Mouse (Mus musculus) spleen, postnatal 14 days (tissue): Measurements from ENCODE around the gene Il13.

ENCODE experiments used
- DNase-seq, 2 experiments: peaks; one replicate each; pipeline ENCODE4 v3.0.0; 2021 to 2022; ENCODE audit warnings: low spot score in 2 of 2

Gene Il13

DNA sequence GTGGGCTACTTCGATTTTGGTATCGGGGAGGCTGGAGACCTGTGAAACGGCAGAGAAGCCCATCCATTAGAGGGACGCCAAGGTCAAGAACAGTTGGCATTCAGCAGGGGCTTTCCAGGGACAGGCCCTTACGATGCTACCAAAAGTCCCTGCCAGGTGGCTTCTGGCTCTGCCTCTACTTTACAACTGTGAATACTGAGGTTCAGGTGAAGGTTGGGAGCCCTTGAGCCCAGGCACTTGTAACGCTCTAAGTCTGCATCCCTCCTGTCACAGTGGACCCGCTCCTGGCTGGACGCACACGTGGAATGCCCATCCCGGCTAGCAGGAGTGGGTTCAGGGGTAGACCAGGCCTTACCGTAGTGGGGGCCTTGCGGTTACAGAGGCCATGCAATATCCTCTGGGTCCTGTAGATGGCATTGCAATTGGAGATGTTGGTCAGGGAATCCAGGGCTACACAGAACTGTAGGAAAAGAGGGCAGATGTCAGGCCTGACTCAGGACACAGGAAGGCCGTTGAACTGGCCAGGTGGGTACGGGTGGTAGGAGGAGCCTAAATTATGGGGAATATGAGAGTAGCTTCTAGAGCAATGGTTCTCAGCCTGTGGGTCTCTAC lies 2.3 kb downstream of the Il13 start:
- no peak for DNase-seq

DNA sequence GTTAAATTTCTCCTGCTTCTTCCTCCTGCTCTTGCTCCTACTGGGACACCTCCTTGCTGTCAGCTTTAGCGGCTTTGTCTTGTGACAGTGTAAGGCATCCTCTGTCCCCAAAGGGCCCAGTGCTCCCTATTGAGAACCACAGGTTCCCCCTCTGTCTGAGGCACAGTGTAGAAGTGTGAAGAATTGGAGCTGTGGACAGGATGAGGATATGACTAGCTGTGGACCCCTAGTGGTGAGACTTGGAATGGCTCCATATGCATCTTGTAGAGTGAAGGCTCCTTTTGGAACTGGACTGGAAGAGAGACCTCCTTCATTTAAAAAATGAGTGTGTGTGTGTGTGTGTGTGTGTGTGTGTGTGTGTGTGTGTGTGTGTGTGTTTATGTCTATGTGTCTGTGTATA lies 6.6 kb downstream of the Il13 start:
- DNase-seq: peak; percentile 23 to 67

GRCm38 (mm10) chr11:53626802-53627373 lies 7.6 kb downstream of the Il13 start:
- no peak for DNase-seq

DNA sequence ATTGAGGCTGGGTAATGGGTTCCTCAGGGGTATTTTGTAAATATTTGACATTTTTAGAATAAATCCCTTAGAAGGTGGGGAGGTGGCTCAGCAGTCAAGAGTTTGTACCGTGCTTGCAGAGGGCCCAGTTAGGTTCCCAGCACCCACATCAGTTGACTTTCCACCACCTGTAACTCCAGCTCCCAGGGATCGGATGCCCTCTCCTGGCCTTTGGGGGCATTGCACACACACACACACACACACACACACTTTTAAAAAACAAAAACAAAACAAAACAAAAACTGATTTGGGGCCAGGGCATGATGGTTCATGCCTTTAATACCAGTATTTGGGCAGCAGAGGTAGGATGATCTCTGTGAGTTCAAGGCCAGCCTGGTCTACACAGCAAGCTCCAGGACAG lies 10.4 kb downstream of the Il13 start:
- DNase-seq: no peak

DNA sequence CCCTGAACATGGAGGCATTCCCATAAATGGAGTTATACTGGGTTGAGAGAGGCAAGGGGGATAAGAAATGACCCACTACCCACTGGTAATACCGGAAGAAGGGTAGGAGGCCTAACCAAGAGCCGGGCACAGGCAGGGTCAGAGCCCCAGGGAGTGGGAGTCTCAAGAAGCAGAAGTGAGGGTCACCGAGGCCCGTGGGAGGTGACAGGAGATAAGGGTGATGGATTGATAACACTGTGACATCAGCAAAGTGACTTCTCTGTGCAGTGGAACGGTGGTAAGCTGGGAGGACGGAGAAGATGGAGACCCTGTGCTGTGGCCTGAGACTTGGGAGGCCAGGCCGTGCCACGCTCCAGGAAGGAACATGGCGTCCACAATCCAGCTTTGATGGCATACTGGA lies 10.9 kb downstream of the Il13 start:
- no peak for DNase-seq

DNA sequence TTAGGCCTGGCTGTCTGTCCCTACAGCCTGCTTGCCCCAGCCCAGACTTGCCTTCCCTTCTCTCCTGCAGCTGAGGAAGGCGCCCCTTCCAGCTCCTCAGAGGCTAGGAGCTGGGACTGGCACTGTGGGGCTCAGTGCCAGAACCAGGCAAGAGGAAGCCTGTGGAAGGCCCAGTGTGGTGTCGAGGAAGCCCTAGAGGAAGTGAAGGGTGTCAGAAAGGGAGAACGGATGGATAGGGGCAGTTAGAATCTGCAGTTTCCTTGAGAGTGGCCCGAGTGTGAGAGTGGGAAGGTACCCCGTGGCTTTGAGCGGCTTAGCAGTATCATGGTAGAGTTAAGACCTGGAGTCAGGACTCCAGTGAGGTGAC lies 12.1 kb downstream of the Il13 start:
- DNase-seq: no peak

DNA sequence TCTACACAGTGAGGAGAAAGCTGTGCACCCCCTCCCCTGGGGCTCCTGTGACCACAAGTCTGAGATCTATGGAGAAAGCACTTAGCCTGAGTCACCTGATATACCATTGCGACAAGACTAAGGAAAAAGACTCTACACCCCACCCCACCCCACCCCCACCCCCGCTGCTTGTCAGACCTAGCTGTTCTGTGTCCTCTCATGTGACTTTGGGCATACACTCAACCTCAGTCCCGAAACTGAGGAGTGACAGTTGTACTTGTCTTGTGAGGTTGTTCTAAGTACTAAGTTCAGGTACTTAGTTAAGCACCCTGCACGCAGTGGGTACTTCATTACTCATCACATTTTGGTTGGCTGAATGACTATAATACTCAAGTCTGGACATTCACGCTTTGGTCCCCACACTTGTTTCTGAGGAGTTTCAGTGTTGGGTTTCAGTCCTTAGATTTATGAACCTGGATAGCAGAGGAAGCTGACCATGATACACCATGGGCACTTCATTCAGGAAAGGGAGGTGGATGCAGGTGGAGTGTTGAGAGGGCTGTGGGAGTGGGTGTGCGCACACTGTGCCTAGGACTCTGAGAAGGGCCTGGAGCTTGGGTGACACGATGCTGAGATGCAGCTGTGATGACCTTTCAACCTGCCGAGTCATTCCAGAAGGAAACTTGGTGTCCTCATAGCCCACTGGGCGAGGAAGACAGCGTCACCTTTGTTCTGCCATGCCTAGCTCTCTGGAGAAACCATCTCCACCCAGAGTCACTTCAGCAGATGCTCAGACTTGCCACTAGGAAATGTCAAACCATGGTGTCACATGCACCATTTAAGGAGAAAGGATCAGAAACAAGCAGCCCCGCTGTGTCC lies 12.7 kb downstream of the Il13 start:
- no peak for DNase-seq

- no peak for DNase-seq
Measured at GRCm38 (mm10) chr11:53620094-53620493, 14.4 kb downstream of the Il13 start.

- DNase-seq: no peak
Measured at GRCm38 (mm10) chr11:53619428-53619827, 15.1 kb downstream of the Il13 start.

DNA sequence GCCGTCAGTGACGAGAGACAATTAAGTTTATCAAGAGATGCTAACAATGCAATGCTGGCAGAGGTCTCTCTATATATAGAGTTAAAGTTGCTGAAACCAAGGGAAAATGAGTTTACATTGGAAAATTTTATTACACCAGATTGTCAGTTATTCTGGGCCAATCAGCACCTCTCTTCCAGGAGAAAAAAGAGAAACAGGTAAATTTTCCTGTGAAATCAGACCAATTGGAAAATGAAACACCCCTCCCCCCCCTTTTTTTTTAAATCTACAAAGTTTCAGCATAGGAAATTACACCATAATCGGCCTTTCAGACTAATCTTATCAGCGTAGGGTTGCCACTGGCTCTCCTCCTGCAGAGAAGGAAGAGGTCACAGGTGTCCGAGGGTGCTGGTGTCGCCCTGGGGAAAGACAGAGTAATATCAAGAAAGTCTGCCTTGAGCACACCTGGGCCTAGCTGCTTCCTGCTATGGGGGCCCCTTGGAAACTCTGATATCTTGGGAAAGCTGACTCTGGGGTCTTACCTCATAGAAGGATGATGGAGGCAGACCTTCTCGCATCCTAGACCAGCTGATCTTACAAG lies 15.8 kb downstream of the Il13 start, which contains the start of gene Il4:
Gene Il4, minus strand, starts transcription at position 51 of the 580 bp plus-strand sequence.
- DNase-seq: no peak

DNA sequence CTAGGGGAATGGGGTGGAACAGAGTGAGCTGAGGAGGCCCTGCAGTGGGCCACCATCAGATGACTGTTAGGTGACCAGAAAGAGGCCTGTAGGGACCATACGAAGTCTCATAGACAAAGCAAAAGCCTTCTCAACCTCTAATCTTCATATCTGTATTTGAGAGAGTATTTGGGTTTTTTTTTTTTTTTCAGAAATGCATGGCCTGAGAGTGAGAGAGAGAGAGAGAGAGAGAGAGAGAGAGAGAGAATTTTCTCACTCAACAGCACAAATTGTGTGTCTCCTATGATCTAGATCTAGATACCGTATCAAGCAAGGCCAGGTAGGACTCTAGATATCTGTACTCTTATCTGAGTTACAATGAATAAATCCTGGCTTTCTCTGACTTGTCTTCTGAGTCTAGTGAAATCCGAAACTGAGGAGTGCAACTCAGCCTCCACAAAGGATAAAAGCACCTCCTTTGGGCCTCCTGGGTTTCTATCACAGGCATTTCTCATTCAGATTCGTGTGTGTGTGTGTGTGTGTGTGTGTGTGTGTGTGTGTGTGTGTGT lies 16.9 kb downstream of the Il13 start:
- no peak for DNase-seq

GRCm38 (mm10) chr11:53616748-53617558 lies 17.5 kb downstream of the Il13 start:
- no peak for DNase-seq

DNA sequence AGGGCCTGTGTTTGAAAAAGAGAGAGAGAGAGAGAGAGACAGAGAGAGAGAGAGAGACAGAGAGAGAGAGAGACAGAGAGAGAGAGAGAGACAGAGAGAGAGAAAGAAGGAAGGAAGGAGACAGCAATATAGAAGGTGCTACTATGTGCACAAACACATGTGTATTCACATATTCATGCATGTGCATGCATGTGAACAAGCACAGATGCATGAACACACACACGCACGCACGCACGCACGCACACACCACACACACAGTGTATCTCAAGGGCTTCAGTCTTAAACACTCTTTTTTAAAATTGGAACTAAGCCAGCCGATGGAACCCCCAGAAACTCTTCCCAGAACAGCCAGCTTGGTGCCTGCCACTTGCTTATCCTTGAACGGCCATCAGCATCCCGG lies 18.9 kb downstream of the Il13 start:
- DNase-seq: no peak

GRCm38 (mm10) chr11:53615172-53615571 lies 19.3 kb downstream of the Il13 start:
- DNase-seq: no peak

DNA sequence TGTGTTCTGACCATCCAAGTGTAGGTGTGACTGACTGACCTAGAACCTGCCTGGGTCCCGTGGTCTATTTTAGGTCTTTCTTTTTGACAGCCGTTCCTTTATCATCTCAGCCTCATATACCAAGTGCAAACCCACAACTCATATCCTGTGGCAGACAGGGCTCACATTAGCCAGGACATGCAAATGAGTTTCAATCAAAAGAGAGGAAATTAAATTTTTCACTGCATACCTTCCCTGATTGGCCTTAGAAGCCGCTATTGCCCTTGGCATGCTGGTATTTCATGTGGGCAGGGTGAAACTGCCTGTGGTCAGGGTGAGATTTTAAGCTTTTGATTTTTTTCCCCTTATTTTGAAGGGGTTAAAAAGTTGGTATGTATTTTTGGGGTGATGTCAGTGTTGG lies 24.8 kb downstream of the Il13 start:
- DNase-seq: no peak

DNA sequence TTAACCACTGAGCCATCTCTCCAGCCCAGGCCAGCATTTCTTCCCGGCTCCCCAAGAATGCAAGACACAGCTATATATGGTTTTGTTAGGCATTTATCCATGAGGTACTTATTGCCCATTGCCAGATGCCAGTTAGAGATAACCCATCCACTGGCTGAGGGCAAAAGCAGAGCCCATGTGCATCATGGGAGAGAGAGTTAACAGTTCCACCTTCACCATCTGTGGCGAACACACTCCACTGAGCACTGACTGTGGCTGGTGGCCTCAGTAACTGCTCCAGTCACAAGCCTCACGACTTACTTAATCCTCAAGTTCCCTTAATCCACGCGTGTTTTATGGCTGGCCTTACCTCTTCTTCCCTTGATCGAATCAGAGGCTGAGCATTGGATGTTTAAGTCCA lies 25.3 kb downstream of the Il13 start:
- no peak for DNase-seq

GRCm38 (mm10) chr11:53605609-53606008 lies 28.9 kb downstream of the Il13 start:
- no peak for DNase-seq

- DNase-seq: no peak
Measured at GRCm38 (mm10) chr11:53604983-53605382, 29.5 kb downstream of the Il13 start.

- DNase-seq: no peak
Measured at GRCm38 (mm10) chr11:53591116-53591515, 43.4 kb downstream of the Il13 start.

DNA sequence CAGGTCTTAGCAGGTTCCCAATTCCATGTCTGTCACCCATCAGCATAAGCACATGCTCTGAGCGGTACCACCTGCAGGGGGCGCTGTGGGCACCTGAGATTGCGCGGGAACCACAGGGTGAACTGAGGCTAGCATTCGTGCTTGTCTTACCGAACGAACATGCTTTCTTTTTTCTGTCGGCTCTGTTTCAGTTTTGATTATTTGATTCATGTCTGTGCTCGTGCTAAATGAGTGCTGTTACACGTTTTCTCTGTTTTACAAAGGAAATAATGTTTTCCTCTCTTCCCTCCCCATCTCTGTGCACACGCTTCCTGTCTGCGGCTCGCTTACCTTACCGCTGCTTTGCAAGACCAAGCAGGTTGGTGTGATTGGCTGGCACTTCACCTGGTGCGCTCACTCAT lies 44.1 kb downstream of the Il13 start:
- peak; percentile 60 to 71 for DNase-seq

DNA sequence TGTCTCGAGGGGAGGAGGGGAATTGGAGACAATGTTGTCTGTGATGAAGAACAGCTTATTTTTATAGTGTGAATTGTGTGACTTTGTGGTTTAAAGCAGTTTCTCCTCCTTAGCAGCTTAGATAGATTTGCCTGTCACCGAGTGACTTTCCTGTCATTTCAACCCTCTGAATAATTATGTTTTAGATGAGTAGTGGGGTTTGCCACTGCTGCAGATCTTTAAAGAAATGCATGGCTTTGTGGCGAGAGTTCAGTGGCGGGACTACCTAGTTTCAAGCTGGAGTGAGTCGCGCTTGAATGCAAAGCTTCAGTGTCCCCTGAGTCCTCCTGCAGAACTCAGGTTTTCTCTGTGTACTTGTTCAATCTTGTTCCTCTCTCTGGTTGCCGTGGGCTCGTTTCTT lies 46.2 kb downstream of the Il13 start:
- no peak for DNase-seq

- DNase-seq: no peak
Measured at GRCm38 (mm10) chr11:53585510-53585909, 49.0 kb downstream of the Il13 start.
